Mouse (Mus musculus) megakaryocyte, adult 5-6 weeks (primary cell): Measurements from ENCODE around the gene Zfp503. TPM values are rescaled to one million over a fixed set of nuclear protein-coding genes. Genes with fewer than 3 reads are reported as not detected.

Experiments
- ATAC-seq: 2 replicates; pipeline ENCODE4 v1.8.0; 2016; ENCODE audit warnings: mild to moderate bottlenecking, inconsistent platforms; ENCODE audit not compliant: poor library complexity, severe bottlenecking
- total RNA-seq, 2 experiments: library from RNA; stranded (forward) in 1 of 2; stranded (reverse) in 1 of 2; fragments of 153-499, 151-499 nt in 1 of 2; fragments of 221-1000, 200-1000 nt in 1 of 2; gene quantifications; 2 replicates each; pipeline versions ENCODE4 v1.2.3 to v1.2.4; 2015 to 2017

Gene Zfp503
- total RNA-seq, 2 experiments from 2014 or later: 0.51 to 0.65 TPM

- ATAC-seq: 0 out of 2 replicates have a peak, but pooled peaks have one; percentile 12
Measured at GRCm38 (mm10) chr14:21994061-21994990, 4.9 kb upstream of the Zfp503 start.

DNA sequence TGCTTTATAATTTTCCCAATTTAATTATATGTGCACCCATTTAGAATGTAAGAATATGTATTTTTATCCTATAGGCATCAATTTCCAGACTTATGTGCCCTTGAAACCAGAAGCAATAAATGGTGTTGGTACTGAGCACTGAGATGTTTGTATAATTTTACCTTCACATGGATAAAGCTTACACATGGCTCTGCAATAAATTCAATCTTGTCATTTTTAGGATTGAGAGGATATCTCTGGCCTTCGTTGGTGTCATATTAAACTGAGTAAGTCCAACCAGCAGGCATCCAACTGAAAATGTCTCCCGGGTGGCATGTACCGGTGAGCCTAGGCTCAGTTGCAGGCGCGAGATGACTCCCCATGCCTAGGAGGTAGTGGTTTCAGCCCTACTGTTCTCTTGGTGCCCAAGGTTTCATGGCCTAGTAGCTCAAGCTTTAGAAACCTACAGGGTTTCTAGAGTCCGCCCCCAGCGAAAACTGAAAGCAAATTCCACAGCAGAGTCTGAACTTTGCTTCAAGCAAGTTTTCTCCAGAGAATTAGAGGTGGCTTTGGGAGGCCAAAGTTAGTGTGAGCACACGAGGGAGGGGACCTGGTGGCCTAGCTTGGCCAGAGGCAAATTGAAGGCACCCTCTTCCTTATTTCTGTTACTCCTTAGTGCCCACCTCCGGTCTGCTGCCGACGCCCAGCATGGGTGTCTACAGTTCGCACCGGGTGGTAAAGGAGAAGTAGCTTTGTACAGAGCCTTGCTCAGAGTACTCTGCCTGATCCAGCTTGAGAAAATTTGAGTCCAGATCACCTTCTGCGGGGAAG lies 4.1 kb upstream of the Zfp503 start:
- peak; percentile 70 for ATAC-seq

DNA sequence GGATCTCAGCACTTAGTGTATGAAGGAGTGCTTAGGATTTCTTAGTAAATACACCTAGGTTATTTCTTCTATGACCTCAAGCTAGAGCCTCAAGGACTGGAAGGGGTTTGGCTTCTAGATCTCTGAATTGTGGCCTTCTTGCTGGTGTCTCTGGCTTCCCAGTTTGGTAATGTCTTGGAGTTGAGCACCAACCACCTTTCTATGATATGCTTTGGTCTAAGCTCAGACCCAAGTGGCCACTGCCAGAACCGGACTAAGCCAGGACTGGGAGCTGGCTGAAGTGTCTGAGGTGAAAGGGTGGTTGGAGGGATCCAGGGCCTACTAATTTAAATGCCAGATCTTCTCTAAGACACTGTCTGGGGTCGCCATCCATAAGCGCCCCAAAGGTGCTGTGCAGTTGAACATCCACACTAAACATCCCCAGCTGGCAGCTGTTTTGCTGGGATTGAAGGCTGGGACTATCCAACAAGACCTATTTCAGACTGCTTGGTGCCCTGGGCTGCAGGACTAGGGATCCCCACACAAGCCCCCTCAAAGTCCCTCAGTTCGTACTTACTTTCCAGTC lies 3.0 kb upstream of the Zfp503 start:
- ATAC-seq: no peak

- ATAC-seq: no peak
Measured at GRCm38 (mm10) chr14:21991856-21992255, 2.5 kb upstream of the Zfp503 start.

- no peak for ATAC-seq
Measured at GRCm38 (mm10) chr14:21991251-21991780, 1.9 kb upstream of the Zfp503 start.

GRCm38 (mm10) chr14:21990321-21991021 lies 1.1 kb upstream of the Zfp503 start:
- no peak for ATAC-seq

DNA sequence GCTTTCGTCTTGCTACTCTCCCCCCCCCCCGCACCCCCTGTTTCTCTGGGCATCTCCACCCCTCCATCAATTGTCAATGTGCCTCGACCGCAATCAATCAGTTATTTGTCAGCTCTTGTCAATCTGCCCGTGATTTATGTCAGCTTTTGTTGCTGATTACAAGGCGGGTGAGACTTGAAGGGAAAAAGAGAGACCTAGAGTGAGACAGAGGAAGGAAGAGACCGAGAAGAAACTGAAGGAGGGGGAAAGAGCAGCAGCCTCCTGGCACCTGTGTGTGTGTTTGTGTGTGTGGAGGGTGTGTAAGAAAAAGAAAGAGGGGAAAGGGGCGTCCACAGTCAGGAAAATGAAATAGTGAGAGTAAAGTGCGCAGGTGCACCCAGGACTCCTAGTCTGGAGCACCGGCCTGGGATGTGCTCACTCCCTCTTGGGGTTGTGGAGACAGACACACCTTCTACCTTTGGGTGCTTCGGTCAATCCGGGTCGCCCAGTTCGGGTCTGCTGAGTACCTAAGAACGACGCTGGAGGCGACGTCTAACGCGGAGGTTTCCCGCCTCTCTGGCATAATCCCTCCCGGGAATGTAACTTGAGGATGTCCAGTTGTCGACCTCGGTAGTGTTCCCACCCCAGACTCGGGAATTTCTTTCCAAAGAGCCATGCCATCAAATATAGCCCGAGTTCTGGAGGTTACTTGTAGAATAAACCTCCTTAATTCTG lies 667 bp downstream of the Zfp503 start:
- ATAC-seq: no peak

- ATAC-seq: peak; percentile 53
Measured at GRCm38 (mm10) chr14:21987660-21988576, 1.5 kb downstream of the Zfp503 start.

DNA sequence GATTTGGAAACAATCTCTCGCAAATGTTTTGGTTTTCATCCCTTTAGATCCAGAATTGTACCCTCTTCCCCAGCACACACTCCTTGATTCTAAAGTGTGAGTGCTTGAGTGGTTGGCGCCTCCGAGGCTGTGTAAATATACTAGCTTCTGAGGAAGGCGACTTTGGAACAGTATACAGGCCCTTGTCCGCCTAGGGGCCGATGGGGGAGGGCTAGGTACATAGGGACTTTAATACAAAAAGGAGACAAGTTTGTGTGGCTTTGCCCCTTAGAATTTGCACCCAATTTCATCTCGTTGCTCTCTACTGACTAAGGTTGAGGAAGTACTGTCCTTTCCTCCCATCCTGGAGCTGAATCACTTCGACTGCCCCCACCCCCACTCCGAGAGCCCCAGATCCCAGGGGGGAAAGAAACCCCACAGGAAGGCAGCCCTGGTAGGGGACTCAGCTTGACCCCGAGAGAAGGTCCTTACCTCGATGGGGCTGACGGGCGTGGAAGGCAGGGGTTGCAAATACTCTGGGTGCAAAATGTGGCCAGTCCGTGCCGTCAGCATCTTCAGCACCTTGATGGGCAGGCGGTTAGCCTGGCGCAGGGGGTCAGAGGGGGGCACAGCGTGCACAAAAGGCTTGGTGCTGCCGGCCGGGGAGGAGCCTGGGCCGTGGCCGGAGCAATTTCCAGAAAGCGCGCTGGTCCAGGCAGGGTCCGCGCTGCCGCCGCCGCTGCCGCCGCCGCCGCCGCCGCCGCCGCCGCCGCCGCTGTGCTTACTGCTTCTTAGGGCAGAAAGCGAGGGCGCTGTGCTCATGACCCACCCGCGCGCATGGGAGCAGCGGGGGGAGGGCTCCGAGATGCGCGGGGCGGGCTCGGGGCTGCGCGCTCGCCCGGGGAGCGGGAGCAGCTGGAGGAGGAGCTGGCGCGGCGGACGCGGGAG lies 2.4 kb downstream of the Zfp503 start:
- no peak for ATAC-seq

GRCm38 (mm10) chr14:21985981-21986732 lies 3.2 kb downstream of the Zfp503 start:
- peak; percentile 63 for ATAC-seq

DNA sequence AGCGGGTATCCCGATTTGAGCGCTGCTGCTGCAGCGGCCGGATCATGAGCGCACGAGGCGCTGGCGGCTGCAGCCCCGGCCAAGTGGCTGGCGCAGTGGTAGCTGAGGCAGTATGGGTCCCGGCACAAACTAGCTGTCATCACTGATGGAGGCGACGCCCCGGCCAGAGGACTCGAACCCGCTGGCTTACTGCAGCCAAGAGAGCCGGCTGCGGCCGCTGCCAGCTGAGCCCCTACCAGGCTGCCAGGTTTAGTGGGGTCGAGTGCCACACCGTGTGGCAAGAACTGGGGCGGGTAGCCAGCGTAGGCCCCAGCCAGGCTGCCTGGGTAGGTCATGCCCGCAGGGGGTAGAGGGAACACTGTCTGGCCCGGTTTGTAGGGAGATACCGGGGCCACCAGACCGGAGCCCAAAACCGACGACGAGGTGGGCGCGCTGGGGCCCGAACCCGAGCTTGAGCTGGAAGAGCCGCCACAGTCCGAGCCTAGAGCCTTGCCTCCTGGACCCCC lies 3.9 kb downstream of the Zfp503 start:
- no peak for ATAC-seq

GRCm38 (mm10) chr14:21984757-21985425 lies 4.5 kb downstream of the Zfp503 start:
- ATAC-seq: no peak

DNA sequence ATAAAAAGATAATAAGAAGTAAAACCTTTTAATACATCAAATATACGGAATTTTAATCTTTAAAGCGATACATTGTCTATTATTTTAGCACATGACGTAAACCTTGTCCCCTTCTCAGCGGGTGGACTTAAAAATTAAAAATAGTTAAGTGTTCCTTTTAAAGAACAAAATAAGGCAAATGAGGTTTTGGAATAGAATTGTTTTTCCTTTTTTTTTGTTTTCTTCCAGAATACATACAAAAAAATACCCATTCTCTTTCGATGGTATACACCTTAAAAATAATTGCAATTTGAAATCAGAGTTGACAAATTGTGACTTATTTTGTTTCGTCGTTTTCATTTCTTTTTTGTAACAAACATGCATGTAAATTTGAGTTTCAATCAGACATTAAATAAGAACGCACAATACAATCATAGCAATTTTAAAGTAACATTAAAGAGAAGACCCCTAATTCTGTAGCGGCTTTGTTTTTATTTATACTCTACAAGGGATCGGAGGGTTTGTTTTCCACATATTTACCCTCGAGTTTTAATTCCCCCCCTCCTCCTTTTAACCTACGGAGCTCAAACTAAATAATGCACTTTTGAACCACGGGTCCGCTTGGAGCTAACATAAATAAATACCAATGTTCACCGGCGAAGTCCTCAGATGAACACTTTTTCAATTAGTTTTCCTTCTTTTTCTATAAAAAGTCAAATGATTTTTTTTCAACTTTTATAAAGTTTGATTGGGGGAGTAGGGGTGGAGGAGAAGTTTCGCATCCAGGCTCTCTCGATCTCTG lies 5.3 kb downstream of the Zfp503 start:
- ATAC-seq: no peak

GRCm38 (mm10) chr14:21983311-21983949 lies 6.0 kb downstream of the Zfp503 start:
- no peak for ATAC-seq
